Mouse (Mus musculus): ENCODE results near the gene Msmo1.

DNA sequence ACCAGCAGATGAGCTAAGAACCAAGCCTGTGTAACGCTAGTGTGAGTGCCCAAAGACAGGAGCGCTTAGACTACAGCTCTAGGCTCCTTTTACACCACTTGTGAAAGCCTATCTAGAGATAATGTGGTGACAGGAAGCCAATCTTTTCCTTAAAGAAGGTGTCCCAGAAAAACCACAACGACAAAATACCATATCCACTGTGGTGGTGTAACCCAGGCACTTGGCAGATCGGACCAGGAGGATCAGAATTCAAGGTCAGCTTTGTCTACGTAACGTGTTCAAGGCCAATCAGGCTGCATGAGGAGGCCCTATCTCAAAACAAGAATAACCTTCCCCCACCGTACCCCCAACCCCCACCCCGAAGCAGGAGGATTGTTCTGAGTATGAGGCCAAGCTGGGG is 1.6 kb upstream of the Msmo1 start:
- no peak for TF ChIP-seq CTCF (IDR thresholded peaks at IDR 0.05; ENCODE audit: insufficient read depth, low read depth, low read length)
- TF ChIP-seq POLR2A (IDR thresholded peaks at IDR 0.05; ENCODE audit: insufficient read depth, low read depth, low read length), result no peak
